Mouse (Mus musculus) testis, postnatal 10 days (tissue): ENCODE data around the gene Gm48551.

Source experiments
- DNase-seq: peaks from one replicate; pipeline ENCODE4 v3.0.0; 2021; ENCODE audit warnings: low spot score

Gene Gm48551

GRCm38 (mm10) chr10:81404720-81405119 is 20.5 kb downstream of the Gm48551 start:
- DNase-seq = no peak

- peak; percentile 84 for DNase-seq
Measured at GRCm38 (mm10) chr10:81405588-81406201, 21.4 kb downstream of the Gm48551 start.

DNA sequence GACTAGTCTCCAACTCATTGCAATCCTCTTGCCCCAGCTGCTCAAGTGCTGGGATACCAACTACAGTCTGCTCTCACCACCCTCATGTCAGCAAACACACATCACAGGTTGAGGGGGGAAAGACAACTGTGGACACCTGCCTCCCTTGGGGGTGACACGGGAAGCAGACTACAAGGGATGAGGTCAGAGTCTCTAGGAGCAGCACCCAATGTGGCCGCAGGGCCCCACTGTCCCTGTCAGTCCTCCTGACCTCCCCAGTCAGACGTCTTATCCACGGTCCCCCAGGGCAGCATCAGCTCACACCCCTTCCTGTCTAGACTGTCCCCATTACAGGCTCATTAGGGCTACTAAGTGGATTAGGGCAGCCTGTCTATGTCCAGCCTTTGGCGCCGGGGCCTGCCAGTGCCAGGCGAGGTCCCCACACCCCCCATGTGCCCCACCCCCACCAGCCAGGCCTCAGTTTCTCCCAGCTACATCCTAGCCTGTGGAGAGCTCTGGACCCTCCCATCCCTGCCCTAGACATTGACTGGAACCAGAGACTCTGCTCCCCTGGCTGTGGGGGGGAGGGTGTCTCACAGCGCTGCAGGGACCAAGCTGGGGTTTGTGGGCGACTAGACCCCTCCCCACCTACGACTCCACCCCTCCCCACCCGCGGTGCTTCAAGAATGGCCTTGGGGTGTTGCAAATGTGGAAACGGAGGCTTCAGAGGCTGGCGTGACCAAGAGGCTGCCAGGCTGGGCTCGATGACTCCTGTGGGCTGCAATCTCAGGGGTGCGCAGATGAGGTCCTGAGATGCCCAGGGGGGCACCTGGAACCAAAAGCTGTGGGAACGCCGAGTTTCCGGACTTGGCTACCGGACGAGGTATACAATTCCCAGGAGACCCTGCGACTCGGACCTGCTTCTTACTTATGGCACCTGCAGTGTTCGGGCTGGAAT is 22.5 kb downstream of the Gm48551 start:
- DNase-seq = no peak

- peak; percentile 71 for DNase-seq
Measured at GRCm38 (mm10) chr10:81407539-81408423, 23.5 kb downstream of the Gm48551 start.

DNA sequence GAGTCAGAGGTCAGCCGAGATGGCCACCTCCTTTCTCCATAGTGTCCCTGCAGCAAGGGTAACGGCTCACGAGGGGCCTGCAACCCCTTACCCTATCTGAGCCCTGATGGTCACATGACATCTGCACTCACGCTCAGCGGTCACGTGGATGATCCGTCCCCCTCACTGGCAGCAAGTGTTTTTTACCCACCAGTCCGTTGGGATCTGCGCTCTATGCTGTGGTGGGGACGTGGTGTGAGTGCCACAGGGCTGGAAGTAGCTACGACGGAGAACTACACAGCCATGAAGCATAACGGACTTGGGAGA is 24.1 kb downstream of the Gm48551 start:
- no peak for DNase-seq

DNA sequence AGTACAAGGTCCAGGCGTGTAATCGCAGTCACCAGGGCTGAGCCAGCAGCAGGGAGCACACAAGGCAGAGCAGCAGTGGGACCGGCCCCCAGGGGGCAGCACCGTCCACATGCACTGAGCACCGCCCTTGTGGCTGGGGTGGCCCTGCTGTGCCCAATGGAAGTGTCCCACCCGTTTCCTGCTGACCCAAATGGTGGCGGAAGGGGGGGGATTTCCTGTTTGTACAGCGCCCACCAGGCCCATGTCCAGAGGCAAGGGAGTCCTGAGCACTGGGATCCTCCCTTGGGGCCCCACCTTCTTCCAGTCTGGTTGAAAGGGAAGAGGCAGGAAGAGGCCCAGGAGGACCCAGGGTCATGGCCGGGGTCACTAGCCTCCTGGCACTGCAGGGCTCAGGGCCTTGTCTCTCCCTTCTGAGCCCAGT is 24.6 kb downstream of the Gm48551 start:
- DNase-seq = peak; percentile 91

- peak; percentile 58 for DNase-seq
Measured at GRCm38 (mm10) chr10:81409330-81409729, 25.1 kb downstream of the Gm48551 start.

DNA sequence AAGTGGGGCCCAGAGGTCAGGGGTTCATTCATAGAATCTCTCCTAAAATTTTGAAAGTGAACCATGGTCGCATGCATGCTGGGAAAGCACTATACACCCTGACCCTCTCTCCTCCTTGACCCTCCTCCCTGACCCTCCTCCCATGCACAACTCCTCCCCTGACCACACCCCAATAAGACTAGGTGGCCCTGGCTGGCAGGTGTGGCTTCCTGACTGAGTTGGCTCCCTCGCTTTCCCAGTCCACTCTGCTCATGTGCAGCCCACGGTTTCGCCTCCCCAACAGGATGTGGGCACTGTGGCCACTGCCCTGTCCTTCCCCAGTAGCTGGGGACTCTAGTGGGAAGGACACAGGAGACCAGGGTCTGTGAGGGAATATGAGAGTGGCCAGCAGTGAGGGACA is 26.1 kb downstream of the Gm48551 start:
- no peak for DNase-seq

- DNase-seq = peak; percentile 73
Measured at GRCm38 (mm10) chr10:81410981-81411380, 26.7 kb downstream of the Gm48551 start.

GRCm38 (mm10) chr10:81411471-81412400 is 27.5 kb downstream of the Gm48551 start:
- DNase-seq = peak; percentile 89

DNA sequence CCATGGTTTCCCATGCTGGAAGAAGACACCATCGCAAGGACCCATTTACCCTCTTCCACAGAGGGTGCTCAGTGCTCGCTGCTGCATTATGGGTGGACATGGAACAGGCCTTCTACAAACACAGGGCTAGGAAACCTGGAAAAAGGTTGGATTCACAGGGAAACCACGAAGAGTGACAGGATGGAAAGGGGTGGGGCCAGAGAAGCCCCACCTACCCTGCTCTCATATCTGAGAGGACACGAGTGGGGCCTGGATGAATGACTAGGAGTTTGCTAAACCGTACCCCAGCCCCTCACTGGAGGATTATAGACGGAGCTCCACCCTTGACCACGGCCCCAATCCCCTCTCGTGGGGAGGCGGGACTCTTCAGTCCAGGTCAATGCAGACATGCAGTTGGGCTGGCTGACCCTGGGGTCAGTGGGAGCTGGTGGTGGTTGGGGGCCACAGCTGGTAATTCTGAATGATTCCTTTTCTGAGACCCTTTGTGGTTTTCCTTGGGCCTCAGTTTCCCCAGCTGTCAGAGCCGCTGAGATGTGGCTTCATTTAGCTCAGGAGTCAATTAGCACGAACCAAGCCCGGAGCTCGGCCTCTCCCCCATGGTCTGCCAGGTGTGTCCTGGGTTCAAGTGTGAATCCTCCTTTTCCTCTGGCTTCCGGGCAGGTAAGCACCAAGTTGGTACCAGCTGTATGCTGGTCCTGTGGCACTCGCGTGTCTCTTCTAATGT is 28.5 kb downstream of the Gm48551 start:
- no peak for DNase-seq

GRCm38 (mm10) chr10:81413310-81414261 is 29.3 kb downstream of the Gm48551 start:
- peak; percentile 93 for DNase-seq

DNA sequence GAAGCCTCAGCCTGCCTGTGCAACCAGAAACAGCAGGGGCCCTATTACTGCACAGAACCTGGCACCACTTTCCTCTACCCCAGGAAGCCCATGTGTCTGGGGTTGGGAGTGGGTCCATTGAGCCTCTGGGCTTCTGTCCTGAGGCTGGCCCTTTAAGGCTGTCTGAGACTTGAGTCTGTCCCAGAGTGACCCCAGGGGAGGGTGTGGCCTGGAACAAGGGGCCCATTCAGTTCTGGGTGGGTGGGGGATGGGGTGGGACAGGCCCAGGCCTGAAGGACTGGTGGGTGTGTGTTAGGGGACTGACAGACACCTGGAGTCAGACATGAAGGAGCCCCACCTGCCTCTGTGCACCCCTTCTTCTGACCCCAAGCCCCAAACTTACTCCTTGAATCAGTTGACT is 30.4 kb downstream of the Gm48551 start:
- peak; percentile 76 for DNase-seq

DNA sequence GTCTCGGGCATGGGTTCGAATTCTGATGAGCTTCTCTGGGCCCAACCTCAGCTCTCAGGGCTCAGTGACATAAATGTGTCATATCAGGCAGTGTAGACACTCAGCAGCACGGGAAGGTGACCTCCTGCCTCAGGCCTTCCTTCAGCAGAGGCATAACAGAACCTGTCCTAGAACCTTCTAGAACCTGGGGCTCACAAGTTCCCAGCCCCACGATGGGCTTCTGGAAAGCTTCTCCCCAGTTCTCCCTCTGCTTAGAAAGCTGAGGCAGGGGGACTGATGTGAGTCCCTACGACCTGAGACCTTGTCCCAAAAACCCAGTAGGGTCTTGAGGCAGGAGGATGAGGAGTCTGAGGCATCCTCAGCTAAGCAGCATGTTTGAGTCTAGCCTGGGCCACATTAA is 30.9 kb downstream of the Gm48551 start:
- no peak for DNase-seq

GRCm38 (mm10) chr10:81415549-81416310 is 31.5 kb downstream of the Gm48551 start:
- DNase-seq = peak; percentile 66

DNA sequence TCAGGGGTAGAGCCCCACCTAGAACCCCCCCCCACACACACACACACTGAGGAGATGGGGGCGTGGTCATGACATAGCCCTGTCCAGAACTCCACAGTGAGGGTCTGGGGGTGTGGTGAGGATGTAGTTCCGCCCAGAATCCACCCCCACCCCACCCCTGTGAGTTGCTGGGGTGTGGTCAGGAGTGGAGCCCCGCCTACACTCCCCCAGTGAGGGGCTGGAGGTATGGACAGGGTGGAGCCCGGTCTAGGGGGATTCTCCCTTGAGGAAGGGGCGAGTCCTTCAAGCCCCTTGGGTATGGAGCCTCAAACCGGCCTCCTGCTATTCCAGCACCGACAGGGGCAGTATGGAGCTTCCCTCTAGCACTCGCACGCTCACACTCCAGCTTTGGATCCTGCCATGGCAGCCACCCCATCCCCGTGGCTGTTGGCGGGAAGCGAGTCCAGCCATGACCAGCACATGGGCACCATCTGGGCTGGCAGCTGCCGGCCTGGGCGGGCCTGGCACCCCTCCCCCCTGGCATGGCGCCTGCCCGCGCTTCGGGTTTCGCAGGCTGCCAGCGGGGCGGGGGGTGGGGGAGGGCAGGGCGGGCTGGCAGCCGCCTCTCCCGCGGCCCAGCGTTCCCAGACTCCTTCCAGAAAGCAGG is 32.4 kb downstream of the Gm48551 start:
- peak; percentile 89 for DNase-seq

GRCm38 (mm10) chr10:81417227-81418215 is 33.3 kb downstream of the Gm48551 start:
- DNase-seq = peak; percentile 49
